Mouse (Mus musculus): ENCODE measurements at regions not wholly inside any gene's neighbourhood (a gene's known extent, or its start where the extent isn't known, plus 50 kb on each side); places are given as distances from the start of the nearest gene placed in this dataset.

DNA sequence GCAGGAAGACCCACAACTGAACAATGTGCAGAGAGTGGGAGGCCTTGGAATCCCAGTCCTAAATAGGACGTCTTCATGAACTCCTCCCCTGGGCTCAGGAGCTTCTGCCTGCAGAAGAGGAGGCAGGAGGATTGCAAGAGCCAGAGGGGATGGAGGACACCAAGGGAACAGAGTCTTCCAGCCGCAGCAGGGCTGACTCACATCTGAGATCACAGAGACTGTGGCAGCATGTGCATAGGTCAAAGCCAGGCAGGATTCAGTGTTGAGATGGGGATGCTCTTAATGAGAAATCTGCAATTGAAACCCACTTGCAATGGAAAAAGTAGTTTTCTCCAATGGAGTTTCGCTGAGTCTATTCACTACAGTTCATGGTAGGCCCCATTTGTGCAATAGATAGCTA is 175.9 kb downstream of the Kcnrg start:
- Histone ChIP-seq H3K36me3 (replicated peaks) (no peaks in the 10 kb centered on the region), H3K27me3 (replicated peaks; ENCODE audit: low read depth, poor library complexity, severe bottlenecking) (no peaks in the 10 kb centered on the region), H3K4me1 (no peaks in the 10 kb centered on the region), H3K27ac (replicated peaks) (no peak overlapping the region), H3K9me3 (no peaks in the 10 kb centered on the region), H3K4me3 (no peak overlapping the region)
- no peak for DNase-seq (ENCODE audit: low spot score)
- WGBS, result 79% methylated on average over 3 of the region's 3 CpGs

DNA sequence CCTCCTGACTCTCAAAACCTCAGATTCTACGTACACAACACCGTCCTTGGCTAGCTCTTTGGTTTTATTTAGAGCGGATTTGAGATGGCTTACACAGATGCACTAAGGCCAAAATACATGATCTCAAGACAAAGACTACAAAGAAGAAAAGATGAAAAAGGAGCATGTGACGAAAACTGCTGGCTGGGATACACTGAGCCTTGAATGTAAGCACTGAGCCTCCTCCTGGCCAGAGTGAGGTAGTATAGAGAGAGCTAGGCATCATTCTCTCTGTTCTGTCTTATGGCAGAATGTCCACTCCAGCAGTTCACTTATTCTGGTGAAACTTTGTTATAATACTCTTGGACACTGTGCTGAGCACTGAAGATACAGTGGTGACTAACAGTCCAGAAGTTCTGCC is 177.4 kb downstream of the Kcnrg start:
- Histone ChIP-seq H3K27ac (replicated peaks) (no peak overlapping the region), H3K9me3 (no peaks in the 10 kb centered on the region), H3K4me1 (0 out of 2 replicates have a peak, but pooled peaks cover 2% of the 10 kb centered on the region), H3K27me3 (replicated peaks; ENCODE audit: low read depth, poor library complexity, severe bottlenecking) (no peaks in the 10 kb centered on the region), H3K36me3 (replicated peaks) (no peaks in the 10 kb centered on the region), H3K4me3 (no peak overlapping the region)
- DNase-seq (ENCODE audit: low spot score), result no peak
- WGBS, result 89% methylated on average over 4 of the region's 4 CpGs

DNA sequence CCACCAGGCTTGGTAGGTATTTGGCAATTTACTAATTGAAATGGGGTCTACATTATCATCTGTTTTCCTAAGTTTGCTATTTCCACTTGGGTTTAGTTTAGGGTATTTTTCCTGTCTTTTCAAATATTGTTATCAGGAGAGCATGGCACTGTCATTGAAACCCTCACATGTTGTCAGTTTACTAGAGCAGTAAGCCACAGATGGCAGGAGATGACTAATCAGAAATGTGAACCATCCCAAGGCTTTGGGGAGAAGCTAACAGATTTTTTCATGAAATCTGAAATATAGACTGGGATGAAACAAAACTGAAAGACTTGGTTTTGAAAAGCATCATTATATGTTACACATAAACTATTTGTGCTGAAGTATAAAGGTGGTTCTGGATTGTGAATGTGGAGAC is 178.8 kb downstream of the Kcnrg start:
- Histone ChIP-seq H3K36me3 (replicated peaks) (no peaks in the 10 kb centered on the region), H3K4me3 (no peak overlapping the region), H3K4me1 (0 out of 2 replicates have a peak, but pooled peaks cover 2% of the 10 kb centered on the region), H3K27ac (replicated peaks) (no peak overlapping the region), H3K9me3 (no peaks in the 10 kb centered on the region), H3K27me3 (replicated peaks; ENCODE audit: low read depth, poor library complexity, severe bottlenecking) (no peaks in the 10 kb centered on the region)
- no peak for DNase-seq (ENCODE audit: low spot score)

DNA sequence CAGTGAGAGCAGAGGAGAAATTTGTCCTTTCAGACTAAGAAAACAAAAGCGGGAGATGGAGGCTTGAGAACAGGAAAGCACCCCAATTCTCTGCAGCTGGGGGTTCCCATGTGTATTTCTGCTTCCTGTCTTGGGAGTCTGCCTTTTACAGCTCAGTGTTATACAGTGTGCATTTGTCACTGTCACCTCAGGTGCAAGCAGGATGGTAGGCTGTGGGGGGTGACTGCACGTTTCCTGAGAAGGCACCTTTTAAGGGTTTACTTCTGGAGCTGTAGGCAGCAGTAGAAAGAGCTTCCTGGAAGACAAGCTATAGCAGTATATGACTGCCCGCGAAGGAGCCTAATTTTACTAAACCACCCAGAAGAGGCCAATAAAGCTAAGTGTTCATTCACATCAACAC is 180.5 kb downstream of the Kcnrg start:
- no peak overlapping the region for H3K4me3 ChIP-seq
- WGBS, result 89% methylated on average over 4 of the region's 4 CpGs
- H3K4me1 ChIP-seq, result 0 out of 2 replicates have a peak, but pooled peaks cover 2% of the 10 kb centered on the region
- H3K36me3 ChIP-seq (replicated peaks), result no peaks in the 10 kb centered on the region
- no peak for DNase-seq (ENCODE audit: low spot score)
- no peaks in the 10 kb centered on the region for H3K9me3 ChIP-seq
- H3K27ac ChIP-seq (replicated peaks), result no peak overlapping the region
- no peaks in the 10 kb centered on the region for H3K27me3 ChIP-seq (replicated peaks; ENCODE audit: low read depth, poor library complexity, severe bottlenecking)

DNA sequence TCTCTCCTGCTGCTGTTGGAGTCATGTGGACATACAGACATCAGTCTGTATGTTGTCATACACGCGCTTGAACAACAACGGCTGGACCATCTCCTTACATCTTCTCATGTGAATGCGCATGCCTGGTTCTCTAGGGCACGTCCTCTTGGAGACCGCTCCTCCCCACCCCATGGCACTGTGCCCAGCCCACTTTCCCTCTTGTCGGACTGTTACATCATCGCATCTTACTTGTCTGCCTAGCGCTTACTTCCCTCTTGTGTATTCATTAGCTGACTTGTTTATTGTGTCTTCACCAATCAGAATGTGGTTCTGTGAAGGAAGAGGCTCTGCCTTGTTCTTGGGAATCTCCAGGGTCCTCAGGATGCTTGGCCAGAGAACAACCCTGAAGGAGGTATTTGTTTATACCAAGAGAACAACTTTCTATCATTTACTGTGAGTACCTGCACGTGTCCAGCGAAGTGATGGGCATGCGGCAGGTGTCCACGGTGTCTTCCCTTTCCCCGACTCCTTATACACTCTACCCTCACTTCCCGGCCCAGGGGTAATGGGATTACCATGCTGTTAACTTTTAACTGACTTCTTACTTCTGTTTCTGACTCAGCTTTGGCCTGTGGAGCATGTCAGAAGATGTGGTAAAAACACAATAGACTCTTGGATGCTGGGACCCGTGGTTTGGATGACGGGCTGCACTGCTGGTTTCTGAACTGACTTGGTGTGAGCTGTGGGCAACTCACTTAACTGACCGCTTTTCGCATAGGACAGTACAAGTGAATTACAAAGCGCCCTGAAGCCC is 181.9 kb downstream of the Kcnrg start:
- no peak overlapping the region for H3K27ac ChIP-seq (replicated peaks)
- 0 out of 2 replicates have a peak, but pooled peaks cover 2% of the 10 kb centered on the region for H3K4me1 ChIP-seq
- WGBS, result 91% methylated on average over 20 of the region's 20 CpGs
- no peak for DNase-seq (ENCODE audit: low spot score)
- no peak overlapping the region for H3K4me3 ChIP-seq
- no peaks in the 10 kb centered on the region for H3K36me3 ChIP-seq (replicated peaks)
- H3K9me3 ChIP-seq, result no peaks in the 10 kb centered on the region
- H3K27me3 ChIP-seq (replicated peaks; ENCODE audit: low read depth, poor library complexity, severe bottlenecking), result no peaks in the 10 kb centered on the region

DNA sequence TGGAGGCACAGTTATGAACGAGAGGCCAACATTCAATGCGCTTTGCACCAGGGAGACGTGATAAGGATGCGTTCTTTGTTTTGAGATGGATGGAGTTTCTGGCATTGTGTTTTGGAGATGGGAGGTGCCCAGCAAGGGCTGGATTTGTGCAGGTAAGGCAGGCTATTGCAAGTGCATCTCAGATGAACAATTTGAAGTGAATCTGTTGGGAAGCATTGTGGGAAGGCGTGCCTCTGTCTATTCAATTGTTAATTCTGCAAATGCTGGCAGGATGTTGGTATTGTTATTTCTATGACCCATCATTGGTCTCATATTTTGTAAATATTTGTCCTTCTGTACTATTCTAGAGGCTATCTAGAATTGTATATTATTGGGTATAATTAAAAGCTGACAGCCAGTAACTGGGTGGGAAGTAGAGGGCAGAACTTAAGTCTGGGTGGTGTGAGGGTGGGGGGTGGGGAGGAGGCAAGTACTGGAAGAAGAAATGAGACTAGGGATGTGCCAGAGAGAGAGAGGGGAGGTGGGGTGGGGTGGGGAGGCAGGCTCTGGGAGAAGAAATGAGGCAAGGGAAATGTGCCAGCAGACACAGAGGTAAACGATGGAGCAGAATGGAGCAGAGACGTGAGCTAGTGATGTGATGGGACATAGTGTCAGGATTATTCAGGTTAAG is 188.9 kb downstream of the Kcnrg start:
- H3K36me3 ChIP-seq (replicated peaks), result no peaks in the 10 kb centered on the region
- H3K4me1 ChIP-seq, result no peaks in the 10 kb centered on the region
- H3K4me3 ChIP-seq, result no peak overlapping the region
- no peak overlapping the region for H3K27ac ChIP-seq (replicated peaks)
- WGBS, result 89% methylated on average over 7 of the region's 7 CpGs
- H3K27me3 ChIP-seq (replicated peaks; ENCODE audit: low read depth, poor library complexity, severe bottlenecking), result no peaks in the 10 kb centered on the region
- no peak for DNase-seq (ENCODE audit: low spot score)
- H3K9me3 ChIP-seq, result no peaks in the 10 kb centered on the region

DNA sequence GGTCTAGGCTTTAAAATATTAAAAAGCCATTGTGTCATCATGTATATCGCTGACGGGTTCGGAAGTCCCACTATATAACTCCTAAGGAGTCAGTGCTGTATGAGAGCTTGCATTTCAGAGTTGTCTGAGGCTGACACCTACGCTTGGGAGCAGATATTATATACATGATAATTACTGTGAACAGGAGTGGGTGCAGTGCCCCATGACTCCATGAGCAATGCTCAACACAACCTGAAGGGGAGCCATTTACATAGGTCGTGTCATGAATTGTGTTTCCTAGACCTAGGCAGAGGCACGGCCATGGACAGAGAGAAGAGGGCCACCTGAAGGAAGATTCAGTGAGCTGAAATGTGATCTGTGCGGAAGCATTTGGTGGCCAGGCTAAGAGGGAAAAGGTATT is 189.4 kb downstream of the Kcnrg start:
- no peak for DNase-seq (ENCODE audit: low spot score)
- Histone ChIP-seq H3K36me3 (replicated peaks) (no peaks in the 10 kb centered on the region), H3K4me3 (no peak overlapping the region), H3K27ac (replicated peaks) (no peak overlapping the region), H3K9me3 (no peaks in the 10 kb centered on the region), H3K4me1 (no peaks in the 10 kb centered on the region), H3K27me3 (replicated peaks; ENCODE audit: low read depth, poor library complexity, severe bottlenecking) (no peaks in the 10 kb centered on the region)
- WGBS, result 90% methylated on average over 7 of the region's 7 CpGs

DNA sequence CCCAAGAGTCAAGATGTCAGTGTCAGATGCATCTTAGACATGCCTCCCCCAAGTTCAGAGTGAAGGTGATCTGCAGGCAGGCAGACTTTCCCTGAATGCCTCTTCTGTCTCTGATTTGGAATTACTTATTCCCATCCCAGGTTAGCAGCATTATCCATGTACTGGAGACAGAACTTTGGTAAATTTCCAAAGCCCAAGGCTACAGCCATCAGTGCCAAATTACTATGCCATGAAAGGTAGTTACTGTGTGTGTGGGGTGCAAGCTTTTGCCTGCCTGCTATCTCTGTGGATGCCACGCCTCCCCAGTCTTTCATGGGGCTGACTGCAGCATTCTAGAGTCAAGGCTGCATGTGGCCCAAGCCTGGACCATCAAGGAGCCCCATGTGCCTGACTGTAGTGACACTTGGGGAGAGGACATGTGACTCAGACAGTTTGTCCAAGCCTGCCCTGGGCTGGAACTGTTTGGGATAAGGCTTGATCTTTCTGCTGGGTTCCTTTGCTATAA is 196.2 kb downstream of the Kcnrg start:
- Histone ChIP-seq H3K27me3 (replicated peaks; ENCODE audit: low read depth, poor library complexity, severe bottlenecking) (0 out of 2 replicates have a peak, but pooled peaks cover 4% of the 10 kb centered on the region), H3K4me1 (peaks cover 5% of the 10 kb centered on the region), H3K4me3 (no peak overlapping the region), H3K9me3 (no peaks in the 10 kb centered on the region), H3K27ac (replicated peaks) (no peak overlapping the region), H3K36me3 (replicated peaks) (no peaks in the 10 kb centered on the region)
- 61% methylated on average over 1 of the region's 1 CpGs for WGBS
- no peak for DNase-seq (ENCODE audit: low spot score)

DNA sequence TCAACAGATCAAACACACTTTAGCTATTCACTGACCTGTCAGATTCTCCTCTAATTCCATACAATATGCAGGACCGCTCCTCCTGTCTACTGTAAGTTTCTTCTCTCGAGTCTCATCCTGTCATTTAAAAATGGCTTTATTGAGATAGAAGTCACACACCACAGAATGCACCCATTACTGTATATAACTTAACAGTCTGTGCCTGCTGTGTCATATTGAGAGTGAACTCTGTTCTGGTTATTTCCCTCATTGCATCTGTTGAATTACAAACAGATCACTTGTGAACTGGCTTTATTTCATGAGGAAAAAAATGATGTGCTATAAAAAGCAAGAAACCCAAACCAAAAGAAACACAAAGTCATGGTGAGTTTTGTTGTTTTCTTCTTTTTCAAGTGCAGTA is 198.2 kb downstream of the Kcnrg start:
- no peak overlapping the region for H3K4me3 ChIP-seq
- no peaks in the 10 kb centered on the region for H3K9me3 ChIP-seq
- WGBS, result 89% methylated on average over 2 of the region's 2 CpGs

DNA sequence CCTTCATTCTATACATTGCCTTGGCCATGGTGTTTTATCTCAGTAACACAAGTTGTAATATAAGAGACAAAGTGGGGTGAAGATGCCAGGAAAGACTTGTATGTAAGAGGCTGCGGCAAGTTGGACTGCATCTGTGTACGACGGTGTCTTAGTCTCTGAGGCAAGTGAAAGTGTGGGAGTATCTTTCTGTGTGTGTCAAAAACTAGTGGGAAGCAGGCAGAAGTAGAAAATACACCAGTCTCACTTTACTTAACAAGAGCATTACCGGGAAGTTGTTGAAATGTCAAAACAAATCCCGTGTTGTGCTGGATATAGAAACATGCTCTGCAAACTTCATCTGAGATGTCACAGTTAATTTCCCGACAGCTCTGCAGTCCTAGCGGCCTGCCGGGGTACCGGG is 200.9 kb downstream of the Kcnrg start:
- DNase-seq (ENCODE audit: low spot score), result no peak
- peaks cover 23% of the 10 kb centered on the region for H3K4me1 ChIP-seq
- no peaks in the 10 kb centered on the region for H3K36me3 ChIP-seq (replicated peaks)
- no peaks in the 10 kb centered on the region for H3K9me3 ChIP-seq
- 77% methylated on average over 9 of the region's 9 CpGs for WGBS
- H3K27ac ChIP-seq (replicated peaks), result no peak overlapping the region
- H3K27me3 ChIP-seq (replicated peaks; ENCODE audit: low read depth, poor library complexity, severe bottlenecking), result 0 out of 2 replicates have a peak, but pooled peaks cover 4% of the 10 kb centered on the region
- no peak overlapping the region for H3K4me3 ChIP-seq

More for the DNA sequence above, 198.2 kb downstream of the Kcnrg start:
- no peak for DNase-seq (ENCODE audit: low spot score)
- Histone ChIP-seq H3K36me3 (replicated peaks) (no peaks in the 10 kb centered on the region), H3K27ac (replicated peaks) (no peak overlapping the region), H3K4me1 (peaks cover 14% of the 10 kb centered on the region), H3K27me3 (replicated peaks; ENCODE audit: low read depth, poor library complexity, severe bottlenecking) (0 out of 2 replicates have a peak, but pooled peaks cover 4% of the 10 kb centered on the region)

DNA sequence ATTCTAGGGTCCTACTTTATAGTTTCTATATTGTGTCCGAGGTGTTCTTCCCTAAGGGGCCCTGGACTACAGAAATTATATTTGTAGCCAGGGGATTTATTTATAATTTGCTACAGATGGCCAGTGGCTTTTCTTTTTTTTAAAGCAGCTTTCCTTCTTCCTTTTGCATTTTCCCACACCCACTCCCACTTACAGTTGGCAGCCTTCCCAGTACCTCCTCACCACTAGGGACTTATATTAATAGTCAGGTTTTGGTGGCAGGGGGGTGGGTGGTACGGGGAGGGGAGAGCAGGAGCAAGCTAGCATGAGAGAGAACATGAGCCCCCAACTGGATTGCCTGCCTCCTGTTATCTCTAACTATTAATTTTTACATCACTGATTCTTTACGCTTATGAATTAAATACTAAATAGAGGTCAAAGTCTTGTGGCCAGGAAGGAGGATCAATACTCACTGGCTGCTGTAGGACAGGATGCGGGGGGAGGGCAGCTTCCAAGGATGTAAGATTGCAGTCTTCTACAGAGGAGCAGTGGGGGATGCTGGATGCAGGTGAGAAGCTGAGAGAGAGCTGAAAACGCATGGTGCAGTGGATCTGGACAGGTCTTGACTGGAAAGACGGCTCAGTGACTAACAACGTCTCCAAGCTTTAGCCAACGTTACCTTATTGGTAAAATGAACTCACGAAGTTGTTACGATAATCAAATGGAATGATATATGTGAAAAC is 202.6 kb downstream of the Kcnrg start:
- no peak overlapping the region for H3K4me3 ChIP-seq
- WGBS, result 85% methylated on average over 10 of the region's 10 CpGs
- H3K27ac ChIP-seq (replicated peaks), result no peak overlapping the region
- DNase-seq (ENCODE audit: low spot score), result no peak
- H3K4me1 ChIP-seq, result peaks cover 23% of the 10 kb centered on the region
- H3K9me3 ChIP-seq, result no peaks in the 10 kb centered on the region
- no peaks in the 10 kb centered on the region for H3K36me3 ChIP-seq (replicated peaks)
- no peaks in the 10 kb centered on the region for H3K27me3 ChIP-seq (replicated peaks; ENCODE audit: low read depth, poor library complexity, severe bottlenecking)

DNA sequence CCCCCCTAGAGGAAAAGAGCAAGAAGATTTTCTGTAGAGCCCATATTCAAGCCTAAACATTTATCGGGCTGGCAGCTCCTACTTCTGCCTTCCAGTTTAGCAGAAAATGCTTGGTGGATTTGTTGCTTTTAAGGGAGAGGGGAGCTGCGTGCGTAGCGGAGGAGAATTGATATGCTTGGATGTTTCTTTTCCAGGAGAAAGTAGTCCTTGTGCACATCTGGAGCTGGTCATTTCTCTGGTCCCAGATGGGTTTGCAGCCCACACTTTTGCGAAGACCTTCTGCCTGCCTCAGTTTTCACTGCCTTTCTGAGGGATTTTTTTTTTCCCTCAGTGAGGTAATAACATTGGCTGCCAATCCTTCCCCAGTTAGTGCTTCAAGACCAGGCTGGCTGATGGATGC is 203.6 kb downstream of the Kcnrg start:
- H3K4me1 ChIP-seq, result peaks cover 23% of the 10 kb centered on the region
- no peaks in the 10 kb centered on the region for H3K9me3 ChIP-seq
- 70% methylated on average over 5 of the region's 5 CpGs for WGBS
- DNase-seq (ENCODE audit: low spot score), result no peak
- no peaks in the 10 kb centered on the region for H3K36me3 ChIP-seq (replicated peaks)
- no peak overlapping the region for H3K4me3 ChIP-seq
- no peaks in the 10 kb centered on the region for H3K27me3 ChIP-seq (replicated peaks; ENCODE audit: low read depth, poor library complexity, severe bottlenecking)
- H3K27ac ChIP-seq (replicated peaks), result no peak overlapping the region
